Mouse (Mus musculus) hindbrain, embryonic 14.5 days (tissue): ENCODE measurements around the gene Gm14151. TPM values are rescaled to one million over a fixed set of nuclear protein-coding genes. Genes with fewer than 3 reads are reported as not detected.
A peak's percentile ranks its signal among the peaks of the same experiment; 100 is the strongest.
"Not testable (repeated sequence)": the region's sequence is repeated elsewhere in the genome, so short reads cannot be mapped to it uniquely, and the experiment has no call there.

ENCODE experiments used
- ATAC-seq: fragments of 200-750 bp; cut with Nextera tagmentation; 2 replicates; pipeline ENCODE4 v1.8.0; 2017; ENCODE audit warnings: moderate number of reproducible peaks, mild to moderate bottlenecking, moderate TSS enrichment, moderate library complexity; ENCODE audit not compliant: low FRiP score
- DNase-seq: peaks from one replicate; pipeline ENCODE4 v3.0.0-alpha.2; 2015; ENCODE audit warnings: low spot score
- H3K27ac ChIP-seq: fragments of 300-500 bp; sonication (generic); 2 replicates; pipeline ENCODE4 v1.5.1; 2014; ENCODE audit warnings: mild to moderate bottlenecking, moderate library complexity
- H3K27me3 ChIP-seq: fragments of 300-500 bp; sonication (generic); 2 replicates; pipeline ENCODE4 v1.6.1; 2014; ENCODE audit warnings: mild to moderate bottlenecking, low read length, mixed read lengths; ENCODE audit not compliant: control insufficient read depth, insufficient read depth
- H3K36me3 ChIP-seq: fragments of 300-500 bp; sonication (generic); replicated peaks from 2 replicates; pipeline ENCODE4 v1.6.1; 2014; ENCODE audit not compliant: control insufficient read depth, insufficient read depth
- H3K4me1 ChIP-seq: fragments of 300-500 bp; sonication (generic); replicated peaks from 2 replicates; pipeline ENCODE4 v1.6.1; 2014; ENCODE audit warnings: antibody characterized with exemption, low read length, mixed read lengths; ENCODE audit not compliant: control insufficient read depth, insufficient read depth
- H3K4me2 ChIP-seq: fragments of 300-500 bp; sonication (generic); replicated peaks from 2 replicates; pipeline ENCODE4 v1.6.1; 2014; ENCODE audit warnings: mild to moderate bottlenecking, moderate library complexity
- H3K4me3 ChIP-seq: fragments of 300-500 bp; sonication (generic); replicated peaks from 2 replicates; pipeline ENCODE4 v1.5.1; 2014; ENCODE audit warnings: mild to moderate bottlenecking, low read length
- H3K9ac ChIP-seq: fragments of 300-500 bp; sonication (generic); 2 replicates; pipeline ENCODE4 v1.6.1; 2014
- H3K9me3 ChIP-seq: fragments of 300-500 bp; sonication (generic); 2 replicates; pipeline ENCODE4 v1.6.1; 2016; ENCODE audit warnings: low read length; ENCODE audit not compliant: control insufficient read depth
- WGBS: fragments of 180-500 bp; shearing (Covaris S2); extraction: QIAGEN DNeasy Blood & Tissue Kit; methylation state at CpG from one replicate; pipeline ENCODE4 v1.1.7; 2014; 5-methylcytosine and 5-hydroxymethylcytosine counted together
- polyA plus RNA-seq: library from polyadenylated mRNA; unstranded; fragments of >200 nt; fragmentation: Nextera tagmentation; extraction: Ambion mirVana; gene quantifications from 2 replicates; pipeline ENCODE4 v1.2.1, GENCODE M21; 2014

The Gm14151 gene
- not detected in 2 replicates for polyA plus RNA-seq

DNA sequence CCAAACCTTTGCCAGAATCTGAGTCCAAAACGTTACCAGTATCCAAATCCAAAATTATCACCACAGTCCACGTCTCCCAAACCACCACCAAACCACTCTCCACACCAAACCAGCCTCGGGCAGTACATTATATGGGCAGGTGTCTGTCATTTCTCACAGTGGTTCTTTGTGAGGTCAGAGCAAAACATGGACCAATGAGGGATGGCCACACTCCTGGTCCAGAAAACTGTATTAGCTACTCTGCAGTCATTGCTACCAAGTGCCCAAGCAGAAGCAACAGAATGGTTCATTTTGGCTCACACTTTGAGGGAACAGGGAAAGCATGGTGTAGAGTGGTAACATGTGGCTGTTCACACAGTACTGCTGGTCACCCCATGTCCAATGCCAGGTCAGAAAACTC is at the start of gene Gm14151:
TSS of gene Gm14151 (minus strand) at position 101 of the 400 bp plus-strand sequence.
- H3K4me2 ChIP-seq, H3K27ac ChIP-seq, ATAC-seq, H3K4me3 ChIP-seq, H3K9ac ChIP-seq, H3K27me3 ChIP-seq, H3K9me3 ChIP-seq, DNase-seq, H3K36me3 ChIP-seq, H3K4me1 ChIP-seq: not testable (repeated sequence)
- no CpG with 5 or more reads among the region's 3 CpGs for WGBS

GRCm38 (mm10) chr2:151097945-151098344 is 5.8 kb upstream of the Gm14151 start, which contains the start of gene Gm14147:
Gm14147 (plus strand) TSS chr2:151098245.
- H3K4me2 ChIP-seq, ATAC-seq, DNase-seq, H3K9ac ChIP-seq, H3K27me3 ChIP-seq, H3K4me3 ChIP-seq, H3K36me3 ChIP-seq, H3K9me3 ChIP-seq, H3K27ac ChIP-seq, H3K4me1 ChIP-seq: not testable (repeated sequence)
- WGBS: no CpG with 5 or more reads among the region's 3 CpGs

DNA sequence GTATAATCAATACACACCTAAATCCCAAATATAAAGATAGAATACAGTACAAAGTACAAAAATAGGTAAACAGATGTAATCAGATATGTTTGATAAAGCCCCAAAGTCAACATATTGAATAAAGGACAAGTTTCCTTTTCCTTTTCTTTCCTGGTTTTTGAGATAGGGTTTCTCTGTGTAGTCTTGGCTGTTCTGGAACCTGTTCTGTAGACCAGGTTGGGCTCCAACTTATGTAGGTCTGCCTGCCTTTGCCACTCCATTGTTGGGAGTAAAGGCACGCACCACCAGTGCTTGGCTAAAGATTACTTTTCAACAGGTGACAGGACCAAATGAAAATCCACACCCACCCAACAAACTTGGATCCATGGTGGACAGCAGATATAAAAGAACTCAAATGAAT is 35.5 kb downstream of the Gm14151 start:
- ATAC-seq (no peak), DNase-seq (no peak)
- 86% methylated on average over 1 of the region's 1 CpGs for WGBS

DNA sequence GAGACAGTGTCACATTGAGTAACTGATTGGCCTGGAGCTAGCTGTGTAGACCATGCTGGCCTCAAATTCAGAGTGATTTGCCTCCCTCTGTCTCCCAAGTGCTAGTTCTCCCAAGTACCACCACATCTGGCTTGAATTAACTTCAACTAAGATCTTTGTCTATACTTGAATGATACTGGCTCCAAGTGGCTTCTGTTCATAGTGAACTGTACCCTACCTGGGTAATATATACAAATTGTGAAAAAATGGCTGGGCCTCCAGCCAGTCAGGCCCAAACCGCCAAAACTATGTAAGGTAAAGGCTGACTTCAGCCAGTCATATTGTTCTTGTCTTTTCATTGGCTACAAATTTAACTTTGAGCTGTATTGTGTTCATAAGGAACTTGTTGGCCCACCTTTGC is 51.7 kb downstream of the Gm14151 start:
- no peak for ATAC-seq
- H3K9me3 ChIP-seq: no peaks in the 10 kb centered on the region
- no peaks in the 10 kb centered on the region for H3K27me3 ChIP-seq
- peak overlapping the region; percentile 89; the same call in 1 of the 2 replicates for H3K4me2 ChIP-seq
- H3K4me3 ChIP-seq: no peak overlapping the region
- no peak for DNase-seq
- no peaks in the 10 kb centered on the region for H3K36me3 ChIP-seq
- WGBS: 86% methylated on average over 1 of the region's 1 CpGs
- H3K4me1 ChIP-seq: peaks cover 19% of the 10 kb centered on the region
- H3K27ac ChIP-seq: no peak overlapping the region
- H3K9ac ChIP-seq: no peak overlapping the region

More for the DNA sequence above, 35.5 kb downstream of the Gm14151 start:
- Histone ChIP-seq H3K9me3 (no peaks in the 10 kb centered on the region), H3K4me3 (no peak overlapping the region), H3K9ac (no peak overlapping the region), H3K4me2 (no peak overlapping the region), H3K36me3 (no peaks in the 10 kb centered on the region), H3K4me1 (no peaks in the 10 kb centered on the region), H3K27ac (no peak overlapping the region), H3K27me3 (no peaks in the 10 kb centered on the region)

GRCm38 (mm10) chr2:151039726-151040125 is 52.4 kb downstream of the Gm14151 start:
- no peaks in the 10 kb centered on the region for H3K27me3 ChIP-seq
- DNase-seq (peak; percentile 39), ATAC-seq (no peak)
- H3K27ac ChIP-seq: peak overlapping the region; percentile 76
- H3K36me3 ChIP-seq: no peaks in the 10 kb centered on the region
- H3K4me3 ChIP-seq: peak overlapping the region; percentile 88
- H3K9ac ChIP-seq: peak overlapping the region; percentile 97
- H3K4me1 ChIP-seq: peaks cover 19% of the 10 kb centered on the region
- no peaks in the 10 kb centered on the region for H3K9me3 ChIP-seq
- 47% methylated on average over 8 of the region's 8 CpGs for WGBS
- peak overlapping the region; percentile 89 for H3K4me2 ChIP-seq

DNA sequence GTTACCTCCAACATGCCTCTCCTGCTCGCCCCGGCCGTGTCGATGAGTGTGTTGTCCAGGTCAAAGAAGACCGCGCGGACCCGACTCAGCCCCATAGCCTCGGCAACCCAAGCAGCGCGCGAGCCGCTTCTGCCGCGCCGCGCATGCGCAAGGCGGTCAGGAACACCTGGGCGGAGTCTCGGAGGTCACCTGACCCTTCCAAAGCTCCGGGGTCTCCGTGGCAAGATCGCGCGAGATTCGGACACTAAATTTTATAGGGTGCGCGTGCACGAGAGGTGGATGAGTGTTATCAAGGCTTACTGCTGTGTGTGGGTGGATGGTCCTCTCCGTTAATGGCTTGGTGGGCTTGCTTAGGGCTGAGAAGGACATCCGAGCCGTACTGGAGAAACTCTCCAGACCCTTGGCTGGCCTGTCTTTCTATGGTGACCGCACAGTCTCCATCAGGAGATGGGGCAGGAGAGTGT is 52.9 kb downstream of the Gm14151 start, which contains the start of the genes Ninl and Nanp:
TSS of gene Ninl (minus strand) at position 151 of the 464 bp plus-strand sequence.
TSS of gene Nanp (minus strand) at position 167 of the 464 bp plus-strand sequence.
- Histone ChIP-seq H3K4me3 (peak within 1 kb of the TSS; percentile 88), H3K4me2 (peak within 1 kb of the TSS; percentile 89), H3K4me1 (peaks cover 19% of the 10 kb centered on the region), H3K36me3 (no peaks in the 10 kb centered on the region), H3K9ac (peak within 1 kb of the TSS; percentile 97), H3K27ac (peak within 1 kb of the TSS; percentile 76), H3K9me3 (no peaks in the 10 kb centered on the region), H3K27me3 (no peaks in the 10 kb centered on the region)
- WGBS: 0% methylated on average over 32 of the region's 34 CpGs
- DNase-seq (peak; percentile 95), ATAC-seq (peak; percentile 94)

DNA sequence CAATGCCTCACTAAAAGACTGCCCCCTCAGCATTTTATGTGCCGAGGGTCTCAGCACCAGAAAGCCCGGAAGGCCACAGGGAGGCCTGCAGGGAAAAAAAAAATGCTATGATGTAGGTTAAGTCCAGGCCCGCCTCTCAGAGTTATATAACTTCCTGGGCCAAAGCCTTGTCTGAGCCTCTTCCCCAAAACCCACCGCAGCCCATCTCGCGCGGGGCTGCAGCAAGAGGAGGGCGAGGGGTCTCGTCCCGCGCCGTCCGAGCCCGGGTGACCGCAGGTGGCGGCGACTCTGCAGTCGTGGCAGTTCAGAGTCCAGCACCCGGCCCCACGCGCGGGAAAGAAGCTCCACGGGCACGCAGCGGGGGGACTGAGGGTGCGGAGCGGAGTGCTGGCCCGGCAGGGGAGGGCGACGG is 53.3 kb downstream of the Gm14151 start:
- WGBS: 0% methylated on average over 27 of the region's 30 CpGs
- peak; percentile 35 for DNase-seq
- peak overlapping the region; percentile 88 for H3K4me3 ChIP-seq

GRCm38 (mm10) chr2:151037876-151038552 is 54.1 kb downstream of the Gm14151 start:
- Histone ChIP-seq H3K27me3 (no peaks in the 10 kb centered on the region), H3K9me3 (no peaks in the 10 kb centered on the region), H3K36me3 (no peaks in the 10 kb centered on the region), H3K9ac (peak overlapping the region; percentile 97), H3K4me2 (peak overlapping the region; percentile 89), H3K27ac (no peak overlapping the region), H3K4me3 (peak overlapping the region; percentile 88), H3K4me1 (peaks cover 19% of the 10 kb centered on the region)
- WGBS: 66% methylated on average over 18 of the region's 18 CpGs
- DNase-seq (no peak), ATAC-seq (no peak)

More for the DNA sequence above, 53.3 kb downstream of the Gm14151 start:
- no peaks in the 10 kb centered on the region for H3K27me3 ChIP-seq
- no peaks in the 10 kb centered on the region for H3K9me3 ChIP-seq
- peak; percentile 82 for ATAC-seq
- peak overlapping the region; percentile 74 for H3K27ac ChIP-seq
- H3K36me3 ChIP-seq: no peaks in the 10 kb centered on the region
- peaks cover 19% of the 10 kb centered on the region for H3K4me1 ChIP-seq
- peak overlapping the region; percentile 97 for H3K9ac ChIP-seq
- H3K4me2 ChIP-seq: peak overlapping the region; percentile 89

DNA sequence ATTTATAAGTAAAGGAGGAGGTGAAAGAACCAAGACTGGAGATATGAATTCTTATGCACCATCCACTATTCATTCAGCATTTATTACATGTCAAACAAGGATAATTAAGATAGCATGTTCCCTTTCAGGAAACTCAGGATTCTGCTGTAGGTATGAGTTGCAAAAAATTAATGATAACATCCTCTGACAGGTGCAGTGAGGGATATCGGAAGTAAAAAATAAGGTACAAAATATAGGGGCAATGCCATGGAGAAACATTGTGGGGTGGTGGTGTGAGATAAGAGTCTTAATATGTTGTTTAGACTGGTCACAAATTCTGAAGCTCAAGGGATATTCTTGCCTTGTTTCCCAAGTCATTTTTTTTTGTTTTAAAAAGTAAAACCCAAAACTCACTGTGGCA is 54.9 kb downstream of the Gm14151 start:
- ATAC-seq: no peak

More for the DNA sequence above, 54.9 kb downstream of the Gm14151 start:
- Histone ChIP-seq H3K27ac (no peak overlapping the region), H3K4me2 (no peak overlapping the region), H3K4me1 (peaks cover 19% of the 10 kb centered on the region), H3K36me3 (no peaks in the 10 kb centered on the region), H3K9me3 (no peaks in the 10 kb centered on the region), H3K4me3 (no peak overlapping the region), H3K27me3 (no peaks in the 10 kb centered on the region), H3K9ac (no peak overlapping the region)
- DNase-seq: no peak
- WGBS: 98% methylated on average over 1 of the region's 1 CpGs
